Mouse (Mus musculus) lung, postnatal 10 days (tissue): ENCODE measurements around the gene 4921504E06Rik.

Experiments
- DNase-seq: peaks from one replicate; pipeline ENCODE4 v3.0.0; 2021

Gene 4921504E06Rik

DNA sequence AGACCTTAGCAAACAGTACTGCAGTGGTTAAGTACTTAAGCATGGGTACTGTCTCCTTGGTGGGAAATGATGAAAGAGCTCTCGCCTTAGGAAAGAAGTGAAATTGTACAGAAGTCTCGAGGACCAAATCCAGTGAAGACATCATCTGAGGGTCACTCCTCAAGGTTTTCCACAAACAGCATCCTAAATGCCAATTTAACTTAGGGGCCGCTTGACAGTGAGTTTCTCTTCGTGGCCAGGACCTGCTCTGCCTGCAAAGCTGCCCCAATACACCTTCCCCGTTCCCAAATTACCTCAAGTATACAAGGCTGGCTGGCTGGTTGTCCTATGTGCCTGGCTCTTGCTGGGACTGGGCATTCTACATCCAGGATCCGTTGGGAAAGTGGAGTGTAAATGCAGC, 137.6 kb downstream of the 4921504E06Rik start:
- DNase-seq, result no peak

DNA sequence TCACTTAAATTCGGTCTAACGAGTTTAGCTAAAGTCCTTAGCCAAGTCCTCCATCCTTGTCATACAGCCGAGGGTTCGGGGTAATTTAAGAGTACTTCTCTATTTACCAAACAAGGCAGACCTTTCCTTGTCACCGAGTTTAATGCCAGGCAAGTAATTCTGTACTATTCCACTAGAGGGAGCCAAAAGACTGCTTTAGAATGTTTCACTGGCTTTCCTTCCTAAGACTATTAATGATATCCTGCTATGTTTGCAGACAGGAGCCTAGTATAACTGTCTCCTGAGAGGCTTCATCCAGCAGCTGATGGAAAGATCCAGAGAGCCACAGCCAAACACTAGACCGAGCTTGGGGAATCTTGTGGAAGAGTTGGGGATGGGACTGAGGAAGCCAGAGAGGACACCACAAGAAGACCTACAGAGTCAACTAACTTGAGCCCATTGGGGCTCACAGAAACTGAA, 138.6 kb downstream of the 4921504E06Rik start:
- DNase-seq, result peak; percentile 77

GRCm38 (mm10) chr2:19414222-19414965, 139.3 kb downstream of the 4921504E06Rik start:
- peak; percentile 65 for DNase-seq
